Mouse (Mus musculus): ENCODE results near the gene Pmm2.

The Pmm2 gene

GRCm38 (mm10) chr16:8655599-8655998 lies 18.1 kb downstream of the Pmm2 start:
- in situ Hi-C loops (cut with MboI; ENCODE audit: unreplicated experiment in 2 of 2) = no loop called here

- in situ Hi-C loops (cut with MboI; ENCODE audit: unreplicated experiment in 2 of 2) = no loop called here
These were observed 18.8 kb downstream of the Pmm2 start for GRCm38 (mm10) chr16:8656256-8656655.

- in situ Hi-C loops (cut with MboI; ENCODE audit: unreplicated experiment in 2 of 2) = no loop called here
These were observed 20.9 kb downstream of the Pmm2 start for GRCm38 (mm10) chr16:8658349-8658748.

GRCm38 (mm10) chr16:8658764-8659163 lies 21.3 kb downstream of the Pmm2 start:
- in situ Hi-C loops (cut with MboI; ENCODE audit: unreplicated experiment in 2 of 2) = no loop called here

GRCm38 (mm10) chr16:8663022-8663421 lies 25.5 kb downstream of the Pmm2 start:
- in situ Hi-C loops (cut with MboI; ENCODE audit: unreplicated experiment in 2 of 2) = no loop called here

GRCm38 (mm10) chr16:8663606-8664539 lies 26.4 kb downstream of the Pmm2 start:
- in situ Hi-C loops (cut with MboI; ENCODE audit: unreplicated experiment in 2 of 2) = no loop called here

- in situ Hi-C loops (cut with MboI; ENCODE audit: unreplicated experiment in 2 of 2) = no loop called here
These were observed 27.9 kb downstream of the Pmm2 start for GRCm38 (mm10) chr16:8665367-8665766.

- in situ Hi-C loops (cut with MboI; ENCODE audit: unreplicated experiment in 2 of 2) = no loop called here
These were observed 29.0 kb downstream of the Pmm2 start for GRCm38 (mm10) chr16:8666452-8666851.

GRCm38 (mm10) chr16:8667261-8667660 lies 29.8 kb downstream of the Pmm2 start:
- in situ Hi-C loops (cut with MboI; ENCODE audit: unreplicated experiment in 2 of 2) = no loop called here

GRCm38 (mm10) chr16:8667814-8668213 lies 30.3 kb downstream of the Pmm2 start:
- in situ Hi-C loops (cut with MboI; ENCODE audit: unreplicated experiment in 2 of 2) = no loop called here

- in situ Hi-C loops (cut with MboI; ENCODE audit: unreplicated experiment in 2 of 2) = no loop called here
These were observed 30.9 kb downstream of the Pmm2 start for GRCm38 (mm10) chr16:8668386-8668785.

- in situ Hi-C loops (cut with MboI; ENCODE audit: unreplicated experiment in 2 of 2) = no loop called here
These were observed 32.0 kb downstream of the Pmm2 start for GRCm38 (mm10) chr16:8669432-8669831.

GRCm38 (mm10) chr16:8670041-8671035 lies 32.9 kb downstream of the Pmm2 start:
- in situ Hi-C loops (cut with MboI; ENCODE audit: unreplicated experiment in 2 of 2) = loop anchor here in 1 of 2 experiments (5.0 kb wide), 1 partner anchor 33 kb away; the partner anchor contains the start of genes Pmm2 and Tmem186

GRCm38 (mm10) chr16:8671551-8672349 lies 34.3 kb downstream of the Pmm2 start, which contains the start of gene Carhsp1:
TSS of gene Carhsp1 (minus strand) at chr16:8672155.
- in situ Hi-C loops (cut with MboI; ENCODE audit: unreplicated experiment in 2 of 2) = loop anchor here in 1 of 2 experiments (5.0 kb wide), 1 partner anchor 34 kb away; the partner anchor contains the start of genes Pmm2 and Tmem186

- in situ Hi-C loops (cut with MboI; ENCODE audit: unreplicated experiment in 2 of 2) = loop anchor here in 1 of 2 experiments (5.0 kb wide), 1 partner anchor 35 kb away; the partner anchor contains the start of genes Pmm2 and Tmem186
These were observed 34.8 kb downstream of the Pmm2 start for GRCm38 (mm10) chr16:8672350-8672687.

GRCm38 (mm10) chr16:8672811-8673210 lies 35.3 kb downstream of the Pmm2 start:
- in situ Hi-C loops (cut with MboI; ENCODE audit: unreplicated experiment in 2 of 2) = loop anchor here in 1 of 2 experiments (5.0 kb wide), 1 partner anchor 36 kb away; the partner anchor contains the start of genes Pmm2 and Tmem186

- in situ Hi-C loops (cut with MboI; ENCODE audit: unreplicated experiment in 2 of 2) = loop anchor here in 1 of 2 experiments (5.0 kb wide), 1 partner anchor 36 kb away; the partner anchor contains the start of genes Pmm2 and Tmem186
These were observed 35.9 kb downstream of the Pmm2 start for GRCm38 (mm10) chr16:8673343-8673742.

GRCm38 (mm10) chr16:8674165-8674564 lies 36.7 kb downstream of the Pmm2 start:
- in situ Hi-C loops (cut with MboI; ENCODE audit: unreplicated experiment in 2 of 2) = loop anchor here in 1 of 2 experiments (5.0 kb wide), 1 partner anchor 37 kb away; the partner anchor contains the start of genes Pmm2 and Tmem186

- in situ Hi-C loops (cut with MboI; ENCODE audit: unreplicated experiment in 2 of 2) = loop anchor here (5.0 kb wide), 2 partner anchors 183 to 263 kb away; no protein-coding TSS in a partner anchor
These were observed 38.1 kb downstream of the Pmm2 start for GRCm38 (mm10) chr16:8675559-8675958.

Data from v-Abl transformed pro-B cells (cell line).